Mouse (Mus musculus) ovary, adult 18-20 months (tissue): ENCODE results near the gene Marcks.
"Not testable (repeated sequence)": the region's sequence is repeated elsewhere in the genome, so short reads cannot be mapped to it uniquely, and the experiment has no call there.

ENCODE experiments used
- DNase-seq: peaks from one replicate; pipeline ENCODE4 v3.0.0; 2022; ENCODE audit warnings: low spot score, mixed read lengths

The Marcks gene

GRCm38 (mm10) chr10:37135951-37136751, 2.6 kb downstream of the Marcks start:
- DNase-seq: peak; percentile 55

GRCm38 (mm10) chr10:37133876-37134708, 4.6 kb downstream of the Marcks start:
- no peak for DNase-seq

GRCm38 (mm10) chr10:37132671-37133070, 6.0 kb downstream of the Marcks start:
- DNase-seq: no peak

GRCm38 (mm10) chr10:37129652-37130051, 9.1 kb downstream of the Marcks start:
- DNase-seq: no peak

GRCm38 (mm10) chr10:37115329-37115728, 23.4 kb downstream of the Marcks start:
- DNase-seq: no peak

GRCm38 (mm10) chr10:37112812-37113211, 25.9 kb downstream of the Marcks start:
- DNase-seq: no peak

- no peak for DNase-seq
These were observed 26.4 kb downstream of the Marcks start for GRCm38 (mm10) chr10:37112362-37112761.

GRCm38 (mm10) chr10:37111432-37111831, 27.3 kb downstream of the Marcks start:
- DNase-seq: no peak

GRCm38 (mm10) chr10:37106871-37107627, 31.7 kb downstream of the Marcks start:
- DNase-seq: no peak

- no peak for DNase-seq
These were observed 32.4 kb downstream of the Marcks start for GRCm38 (mm10) chr10:37106303-37106702.

GRCm38 (mm10) chr10:37102227-37103080, 36.3 kb downstream of the Marcks start:
- no peak for DNase-seq

- no peak for DNase-seq
These were observed 37.0 kb downstream of the Marcks start for GRCm38 (mm10) chr10:37101733-37102132.

GRCm38 (mm10) chr10:37096529-37096928, 42.2 kb downstream of the Marcks start:
- no peak for DNase-seq

GRCm38 (mm10) chr10:37095803-37096202, 42.9 kb downstream of the Marcks start:
- DNase-seq: peak; percentile 80

- DNase-seq: no peak
These were observed 45.4 kb downstream of the Marcks start for GRCm38 (mm10) chr10:37093306-37093705.

- DNase-seq: no peak
These were observed 48.3 kb downstream of the Marcks start for GRCm38 (mm10) chr10:37090411-37090810.

GRCm38 (mm10) chr10:37084071-37084470, 54.6 kb downstream of the Marcks start:
- DNase-seq: not testable (repeated sequence)
